Mouse (Mus musculus): ENCODE measurements around the gene Serpinh1.
"Not testable (repeated sequence)": the region's sequence is repeated elsewhere in the genome, so short reads cannot be mapped to it uniquely, and the experiment has no call there.

Serpinh1 gene

DNA sequence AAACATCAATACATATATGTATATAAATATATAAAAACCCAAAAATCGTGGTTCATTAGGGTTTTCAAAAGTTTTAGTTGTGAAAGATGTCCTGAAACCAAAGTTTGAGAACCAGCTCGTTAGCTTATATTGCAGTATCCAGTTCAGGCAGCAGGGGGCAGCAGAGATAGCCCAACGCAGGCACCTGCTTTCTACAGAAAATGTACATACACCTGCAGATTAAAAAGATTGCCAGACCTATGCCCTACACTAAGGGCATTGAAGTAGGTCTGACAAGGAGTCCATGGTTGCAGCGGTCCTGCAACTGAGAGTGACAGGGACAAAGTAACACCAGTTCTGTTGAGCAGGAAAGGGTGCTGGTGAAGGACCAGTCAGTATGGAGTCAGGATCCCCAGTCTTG is 22.4 kb upstream of the Serpinh1 start:
- intact Hi-C loops (cut with DNase I) = no loop called here

DNA sequence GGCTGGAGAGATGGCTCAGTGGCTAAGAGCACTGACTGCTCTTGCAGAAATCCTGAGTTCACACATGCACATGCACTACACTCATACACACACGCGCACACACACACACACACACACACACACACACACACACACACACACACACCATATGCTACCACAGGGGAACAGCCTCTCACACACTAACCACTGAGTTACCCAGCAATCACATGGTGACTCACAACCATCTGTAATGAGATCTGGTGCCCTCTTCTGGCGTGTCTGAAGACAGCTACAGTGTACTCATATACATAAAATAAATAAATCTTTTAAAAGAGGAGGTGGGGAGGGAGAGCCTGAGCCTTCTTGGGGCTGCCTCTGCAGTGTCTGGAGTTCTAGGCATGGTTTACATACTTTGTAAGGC is 21.3 kb upstream of the Serpinh1 start:
- intact Hi-C loops (cut with DNase I) = not testable (repeated sequence)

DNA sequence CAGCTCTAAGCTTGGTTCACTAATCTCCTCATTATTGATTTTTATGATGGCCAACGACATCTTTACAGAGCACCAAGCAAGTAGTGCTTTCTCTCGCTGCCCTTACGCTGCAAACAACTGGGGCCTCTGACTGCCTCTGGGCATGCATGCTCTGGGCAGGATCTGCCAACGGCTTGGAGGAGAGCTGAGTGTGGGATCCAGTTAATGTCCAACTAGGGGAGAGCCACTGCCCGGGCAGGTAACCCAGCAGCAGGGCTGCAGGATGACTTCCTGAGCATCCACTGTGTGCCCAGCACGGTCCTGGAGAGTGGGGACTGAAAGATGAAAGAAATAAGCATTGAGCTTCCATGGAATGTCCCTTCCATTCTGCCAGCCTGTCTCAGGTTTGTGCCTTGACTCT is 13.7 kb upstream of the Serpinh1 start:
- intact Hi-C loops (cut with DNase I) = no loop called here

DNA sequence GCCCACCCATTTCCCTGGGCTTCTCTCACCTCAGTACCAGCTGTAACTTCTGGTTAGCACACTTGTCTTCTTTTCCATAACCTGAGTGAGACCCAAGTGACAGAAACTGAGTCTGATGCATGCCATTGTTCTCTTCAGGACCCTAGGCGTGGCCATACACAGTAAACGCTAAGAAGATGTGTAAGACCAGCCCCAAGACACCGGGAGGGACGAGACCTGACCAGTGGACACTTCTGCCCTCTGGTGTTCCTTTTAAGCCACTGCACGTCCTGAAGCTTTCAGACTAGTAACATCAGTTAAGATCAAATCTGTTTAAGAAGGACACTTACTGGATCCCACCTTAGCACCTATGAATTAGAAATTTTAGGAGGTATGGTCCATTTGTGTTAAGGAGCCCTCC is 12.0 kb upstream of the Serpinh1 start:
- intact Hi-C loops (cut with DNase I) = loop anchor here (1.0 kb wide), 1 partner anchor 33 kb away; no protein-coding TSS in a partner anchor

DNA sequence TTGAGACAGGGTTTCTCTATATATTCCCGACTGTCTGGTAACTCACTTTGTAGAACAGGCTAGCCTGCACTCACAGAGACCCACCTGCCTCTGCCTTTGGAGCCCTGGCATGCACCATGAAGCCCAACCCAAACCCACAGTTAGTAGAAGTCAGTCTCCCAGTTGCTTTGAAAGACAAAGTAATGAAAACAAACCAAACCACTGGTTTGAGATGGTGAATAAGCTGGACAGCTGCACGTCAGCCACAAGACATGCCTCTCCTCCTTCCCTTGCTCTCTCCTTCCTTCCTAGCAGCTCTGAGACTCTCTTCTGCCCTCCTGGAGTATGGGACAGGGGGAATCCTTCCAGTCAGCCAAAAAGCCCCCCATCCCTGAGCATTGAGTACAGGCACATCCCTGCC is 9.1 kb upstream of the Serpinh1 start:
- intact Hi-C loops (cut with DNase I) = no loop called here

DNA sequence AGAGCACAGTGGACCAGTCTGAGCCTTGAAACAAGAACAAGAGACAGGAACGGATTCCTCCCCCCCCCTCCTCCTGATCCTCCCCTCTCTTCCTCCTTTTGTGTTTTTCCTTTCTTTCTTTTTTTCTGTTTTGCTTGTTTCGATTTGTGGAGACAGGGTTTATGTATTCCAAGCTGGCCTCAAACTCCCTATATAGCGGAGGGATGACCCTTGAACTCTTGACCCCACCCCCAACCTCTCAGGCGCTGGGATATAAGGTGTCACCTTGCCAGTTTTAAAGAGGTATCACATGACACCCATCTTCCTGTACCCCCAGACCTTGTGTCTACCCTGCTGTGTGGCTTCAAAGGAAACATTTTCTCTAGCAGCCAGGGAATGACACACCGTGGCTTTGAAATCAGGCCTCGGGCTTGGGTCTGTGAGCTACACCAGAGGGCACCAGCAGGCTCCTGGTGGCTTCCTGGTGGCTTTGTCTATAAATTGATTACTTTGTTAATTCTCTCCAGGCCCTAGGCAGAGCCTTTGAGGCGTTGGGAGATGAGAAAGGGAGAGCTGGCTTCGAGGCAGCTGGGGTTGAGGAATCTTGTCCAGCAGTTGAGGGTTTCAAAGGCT is 7.9 kb upstream of the Serpinh1 start:
- intact Hi-C loops (cut with DNase I) = no loop called here

DNA sequence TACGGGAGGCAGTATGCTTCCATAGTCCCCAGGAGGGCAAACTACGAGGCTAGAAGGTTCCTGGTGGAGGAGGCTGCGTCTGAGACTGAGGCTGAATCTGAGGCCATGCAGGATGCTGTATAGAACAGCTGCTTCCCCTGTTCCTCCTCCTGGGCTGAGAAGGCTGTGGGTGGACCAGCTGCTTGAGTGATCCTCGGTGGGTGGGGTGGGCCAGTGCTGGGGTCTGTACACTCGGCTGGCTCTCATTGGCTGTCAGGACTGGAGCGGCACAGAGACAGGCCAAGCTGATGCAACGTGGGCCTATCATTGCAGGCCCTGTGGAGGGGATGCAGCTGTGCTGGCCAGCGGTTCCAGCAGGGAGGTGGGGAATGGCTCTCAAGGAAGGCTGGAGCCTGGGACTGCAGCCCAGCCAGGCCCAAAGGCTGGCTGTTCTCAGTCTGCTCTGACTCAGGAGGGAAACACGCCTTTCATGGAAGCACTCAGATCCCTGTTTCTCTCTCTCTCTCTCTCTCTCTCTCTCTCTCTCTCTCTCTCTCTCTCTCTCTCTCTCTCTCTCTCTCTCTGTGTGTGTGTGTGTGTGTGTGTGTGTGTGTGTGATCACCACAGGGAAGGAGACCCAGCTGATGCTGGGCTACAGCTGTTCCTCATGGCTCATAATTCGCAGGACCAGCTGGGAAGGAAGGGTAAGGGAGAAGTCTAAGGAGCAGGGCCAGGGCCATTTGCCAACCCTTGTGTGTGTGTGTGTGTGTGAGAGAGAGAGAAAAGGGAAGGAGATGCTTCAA is 7.2 kb upstream of the Serpinh1 start:
- intact Hi-C loops (cut with DNase I) = no loop called here

DNA sequence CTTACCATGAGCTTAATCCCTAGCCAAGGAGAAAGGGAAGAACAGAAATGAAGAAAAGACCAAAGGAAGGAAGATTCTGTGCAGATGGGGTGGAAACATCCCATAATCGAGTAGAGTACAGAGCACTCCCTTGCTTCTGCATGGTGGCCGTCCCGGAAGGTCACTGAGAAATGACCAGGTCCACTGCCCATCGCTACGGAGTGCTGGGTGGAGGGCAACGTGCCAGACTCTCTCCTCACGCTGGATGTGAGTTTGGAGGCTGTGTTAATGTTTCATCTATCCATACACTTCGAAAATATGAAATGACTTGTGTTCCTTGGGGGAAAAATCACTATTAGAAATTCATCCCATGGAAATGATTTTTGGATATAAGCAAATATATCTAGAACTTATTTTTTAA is 5.3 kb upstream of the Serpinh1 start:
- intact Hi-C loops (cut with DNase I) = no loop called here

DNA sequence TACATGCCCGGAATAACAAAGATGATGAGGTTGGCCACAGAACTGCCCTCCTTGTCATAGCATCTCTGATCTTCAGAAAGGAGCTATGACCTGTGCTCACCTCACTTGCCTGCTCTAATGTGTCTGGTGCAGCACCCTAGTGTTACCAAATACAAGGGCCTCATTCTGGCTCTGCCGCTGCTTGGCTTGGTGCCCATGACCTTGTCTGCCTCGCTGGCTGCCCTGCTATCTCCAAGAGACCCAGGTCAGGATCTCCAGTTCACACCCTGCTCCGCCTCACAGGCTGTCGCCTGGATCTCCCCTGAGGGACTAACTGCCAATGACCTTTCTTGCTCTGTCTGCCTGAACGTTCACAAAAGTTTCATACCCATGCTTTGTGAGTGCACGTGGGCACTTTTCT is 4.2 kb upstream of the Serpinh1 start:
- intact Hi-C loops (cut with DNase I) = no loop called here

DNA sequence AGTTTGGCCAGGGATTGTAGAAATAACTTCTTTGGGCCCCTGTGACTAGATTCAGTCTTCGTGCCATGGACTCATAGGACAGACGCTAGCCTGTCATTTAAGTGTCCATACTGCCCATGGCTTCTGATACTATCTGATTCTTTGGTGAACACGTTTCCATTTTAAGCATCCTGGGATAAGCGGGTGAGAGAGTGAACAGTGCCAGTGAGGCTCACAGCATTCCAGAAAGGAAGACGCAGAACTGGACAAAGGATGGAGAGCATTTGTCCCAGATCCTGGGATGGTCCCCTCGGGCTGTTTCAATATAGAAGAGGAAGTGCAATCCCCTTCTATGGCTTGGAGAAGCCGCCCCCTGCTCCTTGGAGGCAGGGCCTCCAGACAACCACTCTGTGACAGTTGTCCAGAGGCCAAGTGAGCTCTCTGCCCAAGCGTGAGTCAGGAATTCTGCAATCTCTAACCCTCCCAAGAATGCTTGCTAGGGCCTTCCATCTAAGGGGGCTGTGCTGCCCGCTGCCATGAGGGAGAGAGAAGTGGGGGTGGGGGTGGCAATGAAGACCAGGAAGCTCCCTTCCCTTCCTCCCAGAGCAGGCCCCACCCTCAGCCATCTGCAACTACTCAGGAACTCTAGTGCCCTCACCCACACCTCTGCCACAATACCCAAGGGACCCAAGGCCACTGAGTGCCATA is 3.3 kb upstream of the Serpinh1 start:
- intact Hi-C loops (cut with DNase I) = no loop called here

DNA sequence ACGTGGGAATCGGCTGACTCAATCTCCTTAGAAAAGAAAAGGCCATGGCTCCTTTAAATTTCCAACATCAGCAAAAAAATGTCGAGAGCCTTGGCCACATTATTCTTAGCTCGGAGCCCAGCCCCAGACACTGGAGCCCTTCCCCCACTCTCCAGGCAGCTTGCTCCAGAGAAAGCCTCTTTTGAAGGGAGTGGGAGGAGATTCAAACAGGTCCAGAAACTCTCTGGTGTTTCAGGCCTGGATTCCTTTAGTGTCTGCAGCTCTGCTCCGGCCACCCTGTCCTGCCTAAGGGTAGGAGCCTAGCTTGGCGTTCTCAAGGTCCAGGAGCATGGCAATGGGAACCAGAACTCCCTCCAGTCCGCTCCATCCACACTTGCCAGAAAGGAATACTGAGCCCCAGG is 2.7 kb upstream of the Serpinh1 start:
- intact Hi-C loops (cut with DNase I) = no loop called here

DNA sequence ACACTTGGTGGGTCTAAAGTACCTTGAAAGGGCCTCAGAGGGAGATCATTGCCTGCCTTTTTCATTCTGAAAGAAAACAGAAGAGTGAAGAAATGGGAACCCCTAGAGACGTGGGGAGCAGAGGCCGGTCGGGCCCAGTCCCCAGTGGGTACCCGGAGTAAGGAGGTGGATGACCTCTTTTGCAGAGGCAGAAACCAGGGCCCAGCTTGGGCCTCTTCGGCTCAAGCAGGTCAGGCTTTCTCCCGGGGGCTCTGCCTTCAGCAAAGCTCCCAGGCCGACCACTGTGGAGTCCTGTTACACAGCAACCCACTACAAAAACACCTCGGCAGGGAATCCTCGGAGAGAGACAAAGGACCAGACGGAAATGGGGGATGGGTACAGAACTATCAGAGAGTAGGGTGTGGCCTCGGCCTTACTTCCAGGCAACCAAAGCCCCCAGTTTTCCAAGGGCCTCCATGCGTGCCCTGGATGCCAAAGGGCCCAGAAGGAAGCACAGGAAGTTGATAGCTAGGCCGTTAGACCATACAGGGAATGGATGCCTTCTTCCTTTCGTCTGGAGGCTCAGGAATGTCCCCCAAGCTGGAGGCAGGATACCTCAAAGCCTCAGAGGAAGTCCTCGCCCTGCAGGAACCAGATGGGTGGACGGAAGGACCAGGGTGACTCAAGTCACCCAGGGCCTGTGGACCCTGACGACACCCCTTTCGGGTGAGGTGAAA is 1.1 kb downstream of the Serpinh1 start:
- intact Hi-C loops (cut with DNase I) = no loop called here

DNA sequence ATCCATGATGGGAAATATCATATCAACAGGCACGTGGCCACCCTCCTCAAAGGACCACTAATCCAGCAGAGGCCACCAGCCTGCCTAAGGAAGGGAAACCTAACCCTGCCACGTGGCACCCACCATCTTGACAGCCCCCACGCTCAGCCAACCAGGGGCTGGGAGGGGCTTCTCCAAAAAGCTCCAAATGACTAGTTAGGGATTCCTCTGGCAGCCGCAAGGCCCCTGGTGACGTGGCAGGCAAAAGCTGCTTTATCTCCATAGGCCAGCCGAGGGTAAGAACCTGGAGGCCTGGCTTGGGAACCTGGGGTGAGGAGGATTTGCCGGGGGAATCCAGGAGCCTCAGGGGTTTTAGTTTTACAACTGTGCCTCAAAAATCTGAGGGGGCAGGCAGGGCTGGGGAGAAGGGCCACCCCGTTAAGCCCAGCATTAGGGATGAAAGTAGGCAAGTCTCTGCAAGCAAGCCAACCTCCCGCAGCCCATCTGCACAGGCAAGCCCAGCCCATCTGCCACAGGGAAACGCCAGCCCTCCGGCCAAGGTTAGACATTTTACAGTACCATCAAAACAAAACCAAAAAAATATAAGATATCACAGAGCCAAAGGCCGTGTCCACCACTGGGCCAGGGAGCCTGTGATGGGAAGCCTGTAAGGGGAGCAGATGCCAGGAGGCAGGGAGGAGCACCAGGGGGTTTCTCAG is 1.8 kb downstream of the Serpinh1 start:
- intact Hi-C loops (cut with DNase I) = no loop called here

DNA sequence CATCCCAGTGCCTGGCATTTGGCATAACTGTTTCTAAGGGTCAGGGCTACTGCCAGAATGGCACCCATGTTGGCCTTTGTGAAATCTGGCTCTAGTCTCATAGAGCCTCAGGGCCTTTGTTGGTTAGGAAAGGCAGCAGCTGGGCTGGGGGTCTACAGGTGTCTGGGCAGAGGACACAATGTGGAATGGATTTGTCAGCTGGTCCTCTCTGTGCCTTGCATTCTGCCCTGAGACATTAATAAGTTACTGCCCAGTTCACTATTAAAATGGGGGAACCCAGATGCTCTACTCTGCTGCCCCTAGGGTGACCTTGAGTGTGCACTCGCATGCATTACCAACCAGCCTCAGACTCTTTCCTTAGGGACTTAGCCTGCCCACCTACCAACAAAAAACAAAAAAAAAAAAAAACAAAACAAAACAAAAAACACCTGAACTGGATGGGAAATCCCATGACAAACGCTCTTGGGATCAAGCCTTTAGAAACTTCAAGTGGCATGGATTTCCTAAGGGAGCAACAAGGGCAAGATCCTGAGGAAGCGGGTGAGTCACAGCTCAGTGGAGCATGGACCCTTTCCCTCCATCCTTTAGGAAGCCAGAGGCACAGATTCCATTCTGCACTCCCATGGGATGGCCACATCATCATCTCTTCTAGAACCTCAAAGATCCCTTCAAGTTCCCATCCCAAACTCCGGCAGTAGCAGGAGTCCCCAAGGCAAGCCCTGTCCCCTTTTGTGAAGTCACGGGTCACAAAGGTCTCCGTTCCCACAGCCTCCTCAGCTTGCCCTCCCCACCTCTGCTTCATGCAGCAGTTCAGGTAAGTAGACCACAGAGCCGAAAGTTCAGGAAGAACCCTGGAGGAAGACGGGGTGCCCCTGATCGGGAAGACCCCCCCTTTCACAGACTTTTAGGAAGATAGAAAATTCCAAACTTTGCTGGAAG is 3.0 kb downstream of the Serpinh1 start:
- intact Hi-C loops (cut with DNase I) = no loop called here

DNA sequence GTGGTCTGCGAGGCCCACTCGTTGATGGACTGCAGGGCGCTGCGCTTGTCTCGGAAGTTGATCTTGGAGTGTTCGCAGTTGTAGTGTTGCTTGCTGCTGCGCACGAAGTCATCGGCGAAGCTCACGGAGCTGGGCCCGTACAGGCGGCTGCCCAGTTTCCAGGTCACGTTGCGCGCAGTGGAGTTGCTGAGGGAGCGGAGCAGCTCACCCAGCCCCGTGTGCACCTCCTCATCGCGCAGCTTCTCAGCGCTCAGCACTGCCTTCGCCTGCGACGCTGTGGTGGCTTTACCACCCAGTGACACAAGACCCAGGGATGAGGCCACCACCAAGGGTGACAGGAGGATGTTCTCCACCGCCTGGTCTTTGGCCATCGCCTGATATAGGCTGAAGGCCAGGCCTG is 4.2 kb downstream of the Serpinh1 start:
- intact Hi-C loops (cut with DNase I) = no loop called here

DNA sequence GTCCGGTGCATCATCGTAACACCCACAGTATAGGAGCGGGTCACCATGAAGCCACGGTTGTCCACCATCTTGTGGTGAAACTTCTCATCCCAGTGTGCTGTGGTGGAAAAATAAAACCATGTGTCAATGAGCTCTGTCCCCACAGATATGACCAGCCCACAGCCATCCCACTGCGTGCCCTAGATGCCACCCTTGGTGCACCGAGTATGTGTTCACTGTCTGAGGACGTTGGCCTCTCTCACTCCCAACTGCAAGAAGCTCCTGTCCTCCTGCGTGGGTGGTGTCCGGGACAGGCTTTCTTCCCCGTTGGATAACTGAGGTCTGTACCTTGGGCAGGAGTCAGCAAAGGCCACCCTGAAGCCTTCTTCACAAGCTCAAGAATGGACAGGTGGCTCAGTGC is 5.8 kb downstream of the Serpinh1 start:
- intact Hi-C loops (cut with DNase I) = no loop called here

DNA sequence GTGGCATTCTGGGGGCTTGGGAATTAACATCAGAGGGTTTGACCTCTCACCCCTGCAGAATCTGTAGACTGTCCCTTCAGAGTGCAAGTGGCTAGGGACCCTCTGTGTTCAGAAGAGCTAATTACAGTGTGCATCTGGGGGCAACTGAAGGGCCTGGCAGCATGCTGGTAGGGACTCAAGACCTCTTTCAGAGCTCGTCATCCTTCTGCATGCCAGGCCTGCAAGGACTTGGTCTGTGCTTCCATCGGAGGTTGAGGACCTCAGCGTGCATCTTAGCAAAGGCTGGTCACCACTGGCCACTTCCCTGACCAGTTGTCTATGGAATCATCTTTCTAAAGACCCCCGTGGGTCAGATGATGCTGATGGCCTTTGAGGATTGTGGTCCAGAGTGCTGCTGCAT is 9.5 kb downstream of the Serpinh1 start:
- intact Hi-C loops (cut with DNase I) = no loop called here

DNA sequence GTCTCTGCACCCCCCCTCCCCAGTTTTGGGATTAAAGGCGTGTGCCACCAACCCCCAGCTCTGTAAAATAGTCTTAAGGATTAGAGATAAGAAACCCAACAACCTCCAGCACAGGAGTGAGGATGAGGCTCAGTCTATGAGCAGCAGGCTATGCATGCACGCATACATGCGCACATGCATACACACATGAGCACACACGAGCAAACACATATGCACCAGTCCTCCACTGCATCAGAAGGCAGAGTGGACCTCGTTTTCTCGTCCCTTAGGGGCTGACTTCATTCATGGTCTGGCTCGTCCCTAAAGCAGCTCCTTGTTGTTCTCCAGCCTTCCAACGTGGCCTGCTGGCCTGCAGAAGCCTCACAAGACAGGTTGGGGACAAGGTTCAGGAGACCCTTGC is 12.3 kb downstream of the Serpinh1 start:
- intact Hi-C loops (cut with DNase I) = no loop called here

DNA sequence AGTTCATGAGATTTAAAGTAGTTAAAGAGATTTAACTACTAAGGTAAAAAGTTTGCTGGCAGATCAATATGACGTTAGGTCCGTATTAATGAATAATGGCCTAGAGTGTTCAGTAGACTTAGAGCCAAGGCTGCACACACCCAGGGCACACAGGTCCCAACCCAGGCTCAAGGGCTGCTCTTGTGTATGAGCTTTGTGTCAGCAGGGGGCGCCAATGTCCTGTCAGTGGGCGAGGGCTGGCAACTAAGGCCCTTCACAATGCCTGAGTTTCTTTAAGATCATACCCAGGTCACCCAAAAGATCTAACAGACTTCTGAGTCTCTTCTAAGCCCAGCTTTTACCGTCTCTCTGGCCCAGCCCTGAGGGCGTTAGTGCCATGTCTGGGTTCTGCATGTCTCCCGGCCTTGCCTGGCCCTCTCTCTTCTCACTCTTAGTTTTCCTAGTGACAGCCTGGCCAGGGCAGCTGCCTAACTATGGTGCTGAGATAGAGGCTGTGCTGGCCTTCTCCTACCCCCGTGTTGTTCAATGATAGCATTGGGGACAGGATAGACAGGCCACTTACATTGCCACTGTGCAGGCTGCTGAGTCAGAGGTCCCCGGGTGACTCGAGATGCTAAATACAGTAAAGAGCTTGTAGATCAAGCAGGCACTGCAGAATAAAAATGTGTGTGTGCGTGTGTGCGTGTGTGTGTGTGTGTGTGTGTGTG is 20.1 kb downstream of the Serpinh1 start:
- intact Hi-C loops (cut with DNase I) = loop anchor here (1.0 to 2.0 kb wide), 2 partner anchors 32 to 118 kb away; no protein-coding TSS in a partner anchor

Measured in adrenal gland (tissue).